Mouse (Mus musculus) small intestine, adult 2 months (tissue): ENCODE measurements around the gene Clec16a.

Experiments used
- CTCF ChIP-seq: fragments of 200-500 bp; IDR thresholded peaks from 2 replicates; pipeline ENCODE4 v1.5.1; 2012; ENCODE audit warnings: low read depth, mild to moderate bottlenecking, control low read depth, inconsistent platforms, low read length, moderate library complexity, mixed read lengths; ENCODE audit not compliant: insufficient replicate concordance, insufficient read length; ENCODE audit errors: extremely low read depth
- POLR2A ChIP-seq: fragments of 200-500 bp; IDR thresholded peaks from 2 replicates; pipeline ENCODE4 v1.6.1; 2012; ENCODE audit warnings: low read depth, mild to moderate bottlenecking, control low read depth, inconsistent platforms, low read length, moderate library complexity

- no peak for TF ChIP-seq CTCF
- TF ChIP-seq POLR2A, result no peak
These were observed 47.0 kb upstream of the Clec16a start for GRCm38 (mm10) chr16:10498096-10498602.
